Mouse (Mus musculus): Measurements from ENCODE around the gene Pum3. TPM values are rescaled to one million over a fixed set of nuclear protein-coding genes. Genes with fewer than 3 reads are reported as not detected.

Pum3 gene
- polyA plus RNA-seq, 1 experiment from 2014 or later: 55.8 TPM

DNA sequence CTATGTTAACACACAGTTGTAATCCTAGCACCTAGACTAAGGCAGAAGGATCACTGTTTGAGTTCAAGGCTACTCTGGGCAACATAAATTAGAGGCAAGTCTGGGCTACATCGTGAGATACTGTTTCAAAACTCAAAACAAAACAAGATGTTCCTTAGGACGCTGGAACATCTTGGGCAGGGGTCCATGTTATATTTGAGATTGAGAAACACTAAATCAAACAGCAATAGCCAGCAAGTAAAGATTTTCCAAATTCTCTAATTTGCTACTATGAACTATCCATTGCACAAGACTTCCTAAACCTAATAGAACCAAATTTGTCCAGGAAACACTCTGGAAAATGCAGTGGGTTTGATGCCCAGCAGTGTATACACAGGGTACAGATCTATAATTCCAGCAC lies 1.8 kb downstream of the Pum3 start:
- Histone ChIP-seq H3K36me3 (ENCODE audit: control insufficient read depth, insufficient read depth, low read length) (peaks cover 9% of the 10 kb centered on the region), H3K27me3 (ENCODE audit: control insufficient read depth, insufficient read depth, low read depth, low read length) (no peaks in the 10 kb centered on the region), H3K9me3 (replicated peaks; ENCODE audit: control insufficient read depth, low read length, poor library complexity, severe bottlenecking) (no peaks in the 10 kb centered on the region), H3K27ac (ENCODE audit: low read length) (no peak overlapping the region), H3K4me1 (ENCODE audit: control insufficient read depth, insufficient read depth, low read length) (peaks cover 16% of the 10 kb centered on the region), H3K4me3 (ENCODE audit: low read depth, low read length) (no peak overlapping the region), H3K9ac (ENCODE audit: low read depth, low read length) (no peak overlapping the region), H3K4me2 (ENCODE audit: low read length) (no peak overlapping the region)
- WGBS: 74% methylated on average over 2 of the region's 2 CpGs
- no peak for ATAC-seq

DNA sequence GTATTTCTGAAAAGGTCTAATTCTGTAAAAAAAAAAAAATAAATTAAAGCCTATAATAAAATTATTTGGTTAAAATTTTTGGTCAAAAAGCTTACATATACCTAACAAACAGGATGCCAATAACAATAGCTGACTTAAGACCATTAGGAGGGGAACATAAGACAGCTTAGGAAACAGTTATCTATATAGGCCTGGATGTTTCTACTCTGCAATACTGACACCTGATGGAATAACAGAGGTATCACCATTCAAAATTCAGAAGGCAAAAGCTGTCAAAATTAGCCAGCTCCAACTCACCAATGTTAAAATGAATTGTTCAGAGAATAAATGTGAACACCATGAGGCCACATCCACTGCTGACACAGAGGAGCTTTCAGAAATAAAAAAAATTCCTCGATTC lies 3.2 kb downstream of the Pum3 start:
- no peak overlapping the region for H3K27ac ChIP-seq (ENCODE audit: low read length)
- H3K4me3 ChIP-seq (ENCODE audit: low read depth, low read length): no peak overlapping the region
- no peak overlapping the region for H3K9ac ChIP-seq (ENCODE audit: low read depth, low read length)
- peaks cover 16% of the 10 kb centered on the region for H3K36me3 ChIP-seq (ENCODE audit: control insufficient read depth, insufficient read depth, low read length)
- peaks cover 16% of the 10 kb centered on the region for H3K4me1 ChIP-seq (ENCODE audit: control insufficient read depth, insufficient read depth, low read length)
- no peak overlapping the region for H3K4me2 ChIP-seq (ENCODE audit: low read length)
- no peak for ATAC-seq
- WGBS: 91% methylated on average over 1 of the region's 1 CpGs
- H3K9me3 ChIP-seq (replicated peaks; ENCODE audit: control insufficient read depth, low read length, poor library complexity, severe bottlenecking): no peaks in the 10 kb centered on the region
- no peaks in the 10 kb centered on the region for H3K27me3 ChIP-seq (ENCODE audit: control insufficient read depth, insufficient read depth, low read depth, low read length)

DNA sequence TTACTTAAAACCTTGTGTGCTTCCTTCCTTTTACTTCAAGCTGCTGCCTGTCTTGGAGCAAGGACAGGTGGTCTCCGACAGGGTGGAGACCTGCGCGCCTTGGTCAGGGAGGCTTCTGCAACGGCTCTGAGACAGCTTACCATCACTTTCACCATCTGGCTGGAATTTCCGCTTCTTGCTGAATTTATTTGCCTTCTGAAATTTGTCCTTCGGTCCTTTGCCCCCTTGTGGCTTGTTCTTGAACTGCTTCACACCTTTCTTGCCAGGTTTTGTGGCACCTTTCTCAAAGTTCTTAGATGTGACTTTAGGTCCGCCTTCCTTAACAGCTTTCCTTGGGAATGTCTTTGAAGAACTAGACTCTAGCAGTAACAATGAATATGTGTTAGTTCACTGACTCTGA lies 4.0 kb downstream of the Pum3 start:
- Histone ChIP-seq H3K4me1 (ENCODE audit: control insufficient read depth, insufficient read depth, low read length) (peaks cover 10% of the 10 kb centered on the region), H3K27me3 (ENCODE audit: control insufficient read depth, insufficient read depth, low read depth, low read length) (no peaks in the 10 kb centered on the region), H3K9me3 (replicated peaks; ENCODE audit: control insufficient read depth, low read length, poor library complexity, severe bottlenecking) (no peaks in the 10 kb centered on the region), H3K9ac (ENCODE audit: low read depth, low read length) (no peak overlapping the region), H3K36me3 (ENCODE audit: control insufficient read depth, insufficient read depth, low read length) (peaks cover 21% of the 10 kb centered on the region), H3K27ac (ENCODE audit: low read length) (no peak overlapping the region), H3K4me3 (ENCODE audit: low read depth, low read length) (no peak overlapping the region), H3K4me2 (ENCODE audit: low read length) (no peak overlapping the region)
- ATAC-seq: no peak
- WGBS: 69% methylated on average over 7 of the region's 7 CpGs

DNA sequence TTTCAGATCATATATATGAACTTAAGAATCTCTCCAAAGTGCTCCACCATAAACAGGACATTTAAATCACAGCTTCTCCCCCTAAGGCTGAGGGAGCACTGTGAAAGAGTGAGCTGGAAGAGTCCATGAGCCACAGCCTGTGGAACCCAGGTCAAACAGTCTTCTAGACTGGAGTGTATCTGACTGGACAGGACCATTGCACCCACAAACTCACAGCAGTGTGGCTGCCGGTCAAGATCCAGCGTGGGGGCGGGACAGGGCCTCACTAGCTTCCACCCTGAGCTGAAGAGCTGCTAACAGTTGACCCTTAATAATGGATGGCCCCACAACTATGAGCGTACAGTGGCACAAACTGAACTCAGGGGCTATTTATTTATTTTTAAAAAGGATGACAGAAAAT lies 12.2 kb downstream of the Pum3 start:
- no peak for ATAC-seq
- no peaks in the 10 kb centered on the region for H3K27me3 ChIP-seq (ENCODE audit: control insufficient read depth, insufficient read depth, low read depth, low read length)
- no peak overlapping the region for H3K27ac ChIP-seq (ENCODE audit: low read length)
- H3K9me3 ChIP-seq (replicated peaks; ENCODE audit: control insufficient read depth, low read length, poor library complexity, severe bottlenecking): no peaks in the 10 kb centered on the region
- no peaks in the 10 kb centered on the region for H3K4me1 ChIP-seq (ENCODE audit: control insufficient read depth, insufficient read depth, low read length)
- no peak overlapping the region for H3K9ac ChIP-seq (ENCODE audit: low read depth, low read length)
- H3K4me3 ChIP-seq (ENCODE audit: low read depth, low read length): no peak overlapping the region
- H3K4me2 ChIP-seq (ENCODE audit: low read length): no peak overlapping the region
- peaks cover 27% of the 10 kb centered on the region for H3K36me3 ChIP-seq (ENCODE audit: control insufficient read depth, insufficient read depth, low read length)
- WGBS: 94% methylated on average over 4 of the region's 4 CpGs

DNA sequence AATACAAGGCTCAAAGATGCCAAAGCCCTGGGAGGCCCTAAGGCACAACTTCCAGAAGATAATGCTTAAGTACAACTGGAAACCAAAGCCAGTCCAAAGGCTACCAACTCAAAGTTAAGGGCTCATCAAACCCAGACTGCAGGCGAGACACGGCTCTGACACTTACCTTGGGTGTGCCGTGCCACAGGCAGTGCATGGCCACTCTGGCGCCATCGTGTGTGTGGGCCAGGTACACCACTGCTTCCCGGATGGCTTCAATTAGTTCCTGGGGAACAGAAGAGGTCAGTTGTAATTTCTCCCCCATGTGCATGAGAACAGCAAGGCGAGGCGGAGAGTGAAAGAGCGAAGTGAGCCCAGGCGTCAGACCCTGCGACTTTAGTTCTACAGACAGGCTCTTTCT lies 13.1 kb downstream of the Pum3 start:
- H3K4me1 ChIP-seq (ENCODE audit: control insufficient read depth, insufficient read depth, low read length): no peaks in the 10 kb centered on the region
- H3K27me3 ChIP-seq (ENCODE audit: control insufficient read depth, insufficient read depth, low read depth, low read length): no peaks in the 10 kb centered on the region
- H3K36me3 ChIP-seq (ENCODE audit: control insufficient read depth, insufficient read depth, low read length): peaks cover 27% of the 10 kb centered on the region
- 61% methylated on average over 11 of the region's 11 CpGs for WGBS
- no peak overlapping the region for H3K4me2 ChIP-seq (ENCODE audit: low read length)
- no peak overlapping the region for H3K27ac ChIP-seq (ENCODE audit: low read length)
- H3K9ac ChIP-seq (ENCODE audit: low read depth, low read length): no peak overlapping the region
- H3K9me3 ChIP-seq (replicated peaks; ENCODE audit: control insufficient read depth, low read length, poor library complexity, severe bottlenecking): no peaks in the 10 kb centered on the region
- no peak for ATAC-seq
- H3K4me3 ChIP-seq (ENCODE audit: low read depth, low read length): no peak overlapping the region

DNA sequence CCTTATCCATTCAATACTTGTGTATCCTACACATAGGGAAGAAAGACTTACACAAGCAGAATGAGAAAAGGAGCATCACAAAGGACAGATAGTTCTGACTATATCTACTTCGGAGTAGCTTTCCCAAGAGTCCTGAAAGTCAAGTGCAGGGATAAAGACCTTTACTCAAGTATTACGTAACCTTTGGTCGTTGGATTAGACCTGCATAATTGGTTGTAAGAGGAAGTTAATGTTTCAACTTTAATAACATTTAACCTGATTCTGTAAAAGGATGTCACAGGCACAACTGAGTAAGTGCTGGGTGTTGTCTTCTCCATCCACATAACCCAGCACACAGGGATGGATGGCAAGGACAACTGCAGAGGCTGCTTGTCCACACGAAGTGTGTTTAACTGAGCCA lies 18.3 kb downstream of the Pum3 start:
- no peak overlapping the region for H3K27ac ChIP-seq (ENCODE audit: low read length)
- no peak overlapping the region for H3K9ac ChIP-seq (ENCODE audit: low read depth, low read length)
- peaks cover 13% of the 10 kb centered on the region; the same call in 1 of the 2 replicates for H3K36me3 ChIP-seq (ENCODE audit: control insufficient read depth, insufficient read depth, low read length)
- H3K9me3 ChIP-seq (replicated peaks; ENCODE audit: control insufficient read depth, low read length, poor library complexity, severe bottlenecking): no peaks in the 10 kb centered on the region
- no peak for ATAC-seq
- H3K4me2 ChIP-seq (ENCODE audit: low read length): no peak overlapping the region
- H3K27me3 ChIP-seq (ENCODE audit: control insufficient read depth, insufficient read depth, low read depth, low read length): no peaks in the 10 kb centered on the region
- no peaks in the 10 kb centered on the region for H3K4me1 ChIP-seq (ENCODE audit: control insufficient read depth, insufficient read depth, low read length)
- no peak overlapping the region for H3K4me3 ChIP-seq (ENCODE audit: low read depth, low read length)
- WGBS: 93% methylated on average over 4 of the region's 4 CpGs

DNA sequence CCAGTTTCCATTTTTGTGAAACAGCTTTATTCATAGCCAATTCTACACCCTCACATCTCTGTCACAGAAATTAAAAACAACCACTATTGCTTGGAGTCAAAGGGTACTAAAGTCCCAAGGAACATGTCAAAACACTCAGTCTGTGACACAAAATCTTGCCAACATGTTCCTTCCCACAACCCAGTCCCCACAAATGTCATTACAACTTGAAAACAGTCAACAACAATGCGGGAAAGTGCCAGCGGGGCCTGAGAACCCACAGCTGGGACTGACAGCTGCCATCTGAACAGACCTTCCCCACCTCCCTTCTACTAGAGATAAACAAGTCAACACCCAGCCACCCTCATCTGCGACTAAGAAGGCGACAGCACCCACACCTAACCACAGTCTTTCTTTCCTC lies 18.9 kb downstream of the Pum3 start:
- Histone ChIP-seq H3K4me3 (ENCODE audit: low read depth, low read length) (no peak overlapping the region), H3K4me2 (ENCODE audit: low read length) (no peak overlapping the region), H3K36me3 (ENCODE audit: control insufficient read depth, insufficient read depth, low read length) (peaks cover 13% of the 10 kb centered on the region; the same call in 1 of the 2 replicates), H3K27ac (ENCODE audit: low read length) (no peak overlapping the region), H3K9me3 (replicated peaks; ENCODE audit: control insufficient read depth, low read length, poor library complexity, severe bottlenecking) (no peaks in the 10 kb centered on the region), H3K9ac (ENCODE audit: low read depth, low read length) (no peak overlapping the region), H3K4me1 (ENCODE audit: control insufficient read depth, insufficient read depth, low read length) (no peaks in the 10 kb centered on the region), H3K27me3 (ENCODE audit: control insufficient read depth, insufficient read depth, low read depth, low read length) (no peaks in the 10 kb centered on the region)
- 93% methylated on average over 4 of the region's 4 CpGs for WGBS
- no peak for ATAC-seq

DNA sequence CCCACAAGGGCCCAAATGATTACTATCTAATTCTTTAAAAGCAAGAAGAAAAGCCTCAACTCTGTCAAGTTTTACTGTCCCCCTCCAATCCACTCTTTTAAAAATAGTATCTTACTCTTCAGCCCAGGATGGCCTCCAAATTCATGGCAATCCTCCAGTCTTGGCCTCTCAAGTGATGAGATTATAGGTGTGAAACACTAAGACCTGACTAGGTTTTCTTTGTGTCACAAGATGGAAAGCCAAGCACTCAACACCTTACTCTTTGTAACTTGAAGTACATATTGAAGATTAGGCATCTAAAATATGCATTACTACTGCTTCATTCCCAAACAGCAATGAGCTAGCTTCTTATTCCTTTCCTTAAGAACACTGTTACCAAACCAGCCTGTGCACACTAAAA lies 19.8 kb downstream of the Pum3 start:
- no peaks in the 10 kb centered on the region for H3K27me3 ChIP-seq (ENCODE audit: control insufficient read depth, insufficient read depth, low read depth, low read length)
- no peak overlapping the region for H3K4me3 ChIP-seq (ENCODE audit: low read depth, low read length)
- H3K27ac ChIP-seq (ENCODE audit: low read length): no peak overlapping the region
- H3K9ac ChIP-seq (ENCODE audit: low read depth, low read length): no peak overlapping the region
- H3K9me3 ChIP-seq (replicated peaks; ENCODE audit: control insufficient read depth, low read length, poor library complexity, severe bottlenecking): no peaks in the 10 kb centered on the region
- H3K4me1 ChIP-seq (ENCODE audit: control insufficient read depth, insufficient read depth, low read length): no peaks in the 10 kb centered on the region
- H3K36me3 ChIP-seq (ENCODE audit: control insufficient read depth, insufficient read depth, low read length): peaks cover 10% of the 10 kb centered on the region; the same call in 1 of the 2 replicates
- ATAC-seq: no peak
- H3K4me2 ChIP-seq (ENCODE audit: low read length): no peak overlapping the region

DNA sequence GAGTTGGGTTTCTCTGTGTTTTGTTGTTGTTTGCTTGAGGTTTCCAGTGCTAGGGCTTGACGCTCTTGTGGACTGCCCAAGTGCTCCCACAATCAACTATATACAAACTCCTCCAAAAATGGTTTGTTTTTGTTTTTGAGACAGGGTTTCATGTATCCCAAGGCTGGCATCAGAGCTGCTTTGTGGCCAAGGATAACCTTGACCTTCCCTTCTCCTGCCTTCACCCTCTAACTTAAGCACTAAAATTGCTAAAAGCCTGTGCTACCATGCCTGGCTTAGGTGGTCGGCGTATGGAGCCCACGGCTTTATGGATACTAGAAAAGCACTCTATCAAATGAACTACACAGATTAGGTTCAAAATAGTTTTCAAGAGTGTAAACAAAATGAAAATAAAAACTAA lies 20.4 kb downstream of the Pum3 start:
- ATAC-seq: no peak
- H3K36me3 ChIP-seq (ENCODE audit: control insufficient read depth, insufficient read depth, low read length): peaks cover 9% of the 10 kb centered on the region; the same call in 1 of the 2 replicates
- H3K27me3 ChIP-seq (ENCODE audit: control insufficient read depth, insufficient read depth, low read depth, low read length): no peaks in the 10 kb centered on the region
- H3K4me1 ChIP-seq (ENCODE audit: control insufficient read depth, insufficient read depth, low read length): no peaks in the 10 kb centered on the region
- no peak overlapping the region for H3K9ac ChIP-seq (ENCODE audit: low read depth, low read length)
- H3K4me3 ChIP-seq (ENCODE audit: low read depth, low read length): no peak overlapping the region
- no peak overlapping the region for H3K27ac ChIP-seq (ENCODE audit: low read length)
- WGBS: 99% methylated on average over 4 of the region's 4 CpGs
- H3K4me2 ChIP-seq (ENCODE audit: low read length): no peak overlapping the region
- no peaks in the 10 kb centered on the region for H3K9me3 ChIP-seq (replicated peaks; ENCODE audit: control insufficient read depth, low read length, poor library complexity, severe bottlenecking)

DNA sequence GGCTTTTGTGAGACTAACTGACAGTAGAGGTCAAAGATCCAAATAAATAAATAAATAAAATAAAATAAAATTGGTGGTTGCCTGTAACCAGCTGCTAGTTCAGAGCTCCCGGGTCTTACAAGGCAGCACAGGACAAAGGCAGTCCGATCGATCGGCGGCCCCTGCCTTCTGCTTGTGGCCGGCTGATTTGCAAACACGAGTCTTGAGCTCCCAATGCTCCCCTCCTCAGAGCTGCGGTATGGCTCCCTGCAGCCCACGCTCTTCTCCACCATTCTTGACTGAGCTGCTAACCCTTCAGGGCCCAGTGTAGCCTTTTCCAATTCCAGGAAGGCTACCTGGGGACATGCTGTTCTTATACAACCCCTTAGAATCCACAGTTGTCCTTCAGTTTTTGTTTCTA lies 31.8 kb downstream of the Pum3 start:
- Histone ChIP-seq H3K4me3 (ENCODE audit: low read depth, low read length) (no peak overlapping the region), H3K4me1 (ENCODE audit: control insufficient read depth, insufficient read depth, low read length) (no peaks in the 10 kb centered on the region), H3K27ac (ENCODE audit: low read length) (no peak overlapping the region), H3K9me3 (replicated peaks; ENCODE audit: control insufficient read depth, low read length, poor library complexity, severe bottlenecking) (no peaks in the 10 kb centered on the region), H3K9ac (ENCODE audit: low read depth, low read length) (no peak overlapping the region), H3K36me3 (ENCODE audit: control insufficient read depth, insufficient read depth, low read length) (peaks cover 39% of the 10 kb centered on the region), H3K27me3 (ENCODE audit: control insufficient read depth, insufficient read depth, low read depth, low read length) (no peaks in the 10 kb centered on the region), H3K4me2 (ENCODE audit: low read length) (no peak overlapping the region)
- ATAC-seq: no peak
- 83% methylated on average over 9 of the region's 9 CpGs for WGBS

All from midbrain, embryonic 16.5 days (tissue).